Mouse (Mus musculus): ENCODE measurements around the gene N4bp1. TPM values are rescaled to one million over a fixed set of nuclear protein-coding genes. Genes with fewer than 3 reads are reported as not detected.

N4bp1 gene
- total and polyA plus RNA-seq, 2 experiments from 2014 or later: 3.8 to 7.6 TPM

GRCm38 (mm10) chr8:86759090-86759491, 126.0 kb downstream of the N4bp1 start:
- 27% methylated on average over 4 of the region's 4 CpGs for WGBS
- ATAC-seq (ENCODE audit: insufficient read depth, low read depth): no peak
- H3K27me3 ChIP-seq (ENCODE audit: control insufficient read depth, insufficient read depth, low read length): no peaks in the 10 kb centered on the region
- H3K36me3 ChIP-seq (replicated peaks; ENCODE audit: control insufficient read depth, insufficient read depth, low read length): no peaks in the 10 kb centered on the region
- H3K9ac ChIP-seq (replicated peaks; ENCODE audit: low read depth, low read length): no peak overlapping the region
- H3K4me3 ChIP-seq (ENCODE audit: low read depth, low read length): no peak overlapping the region
- DNase-seq (ENCODE audit: low spot score): no peak
- H3K4me2 ChIP-seq (ENCODE audit: low read depth, low read length): no peak overlapping the region
- H3K9me3 ChIP-seq (replicated peaks; ENCODE audit: control insufficient read depth, low read length): no peaks in the 10 kb centered on the region
- H3K4me1 ChIP-seq (ENCODE audit: control insufficient read depth, insufficient read depth): 0 out of 2 replicates have a peak, but pooled peaks cover 6% of the 10 kb centered on the region
- no peak for TF ChIP-seq EP300 (IDR thresholded peaks at IDR 0.05; ENCODE audit: low read depth)
- no peak for TF ChIP-seq CTCF (IDR thresholded peaks at IDR 0.05; ENCODE audit: low read depth)
- H3K27ac ChIP-seq (ENCODE audit: low read depth): peak overlapping the region; percentile 46; the same call in 1 of the 2 replicates

GRCm38 (mm10) chr8:86758651-86759050, 126.4 kb downstream of the N4bp1 start:
- H3K36me3 ChIP-seq (replicated peaks; ENCODE audit: control insufficient read depth, insufficient read depth, low read length): no peaks in the 10 kb centered on the region
- H3K9ac ChIP-seq (replicated peaks; ENCODE audit: low read depth, low read length): no peak overlapping the region
- no peaks in the 10 kb centered on the region for H3K27me3 ChIP-seq (ENCODE audit: control insufficient read depth, insufficient read depth, low read length)
- H3K27ac ChIP-seq (ENCODE audit: low read depth): no peak overlapping the region
- ATAC-seq (ENCODE audit: insufficient read depth, low read depth) (no peak), DNase-seq (ENCODE audit: low spot score) (no peak)
- H3K4me2 ChIP-seq (ENCODE audit: low read depth, low read length): no peak overlapping the region
- 0 out of 2 replicates have a peak, but pooled peaks cover 6% of the 10 kb centered on the region for H3K4me1 ChIP-seq (ENCODE audit: control insufficient read depth, insufficient read depth)
- H3K4me3 ChIP-seq (ENCODE audit: low read depth, low read length): no peak overlapping the region
- WGBS: 72% methylated on average over 3 of the region's 3 CpGs
- H3K9me3 ChIP-seq (replicated peaks; ENCODE audit: control insufficient read depth, low read length): no peaks in the 10 kb centered on the region
- TF ChIP-seq EP300 (IDR thresholded peaks at IDR 0.05; ENCODE audit: low read depth) (no peak), CTCF (IDR thresholded peaks at IDR 0.05; ENCODE audit: low read depth) (no peak)

Other genes starting within 250 kb of the N4bp1 start
- gene Gm10638, start 139.6 kb downstream of the N4bp1 start, total RNA-seq (2014; rRNA removed; ENCODE audit: low replicate concordance): 4.1 TPM in 1 of 2 replicates, not detected in the other
- 4.6 and 5.9 TPM in 2 replicates for gene Gm10638, start 139.6 kb downstream of the N4bp1 start, polyA plus RNA-seq (2015; fragmentation: Nextera tagmentation; extraction: Ambion mirVana)
- 40.4 and 61.8 TPM in 2 replicates for gene Siah1a, start 139.3 kb downstream of the N4bp1 start, total RNA-seq (2014; rRNA removed; ENCODE audit: low replicate concordance)
- gene Siah1a, start 139.3 kb downstream of the N4bp1 start, polyA plus RNA-seq (2015; fragmentation: Nextera tagmentation; extraction: Ambion mirVana): 29.7 and 31.0 TPM in 2 replicates

All from heart, postnatal 0 days (tissue).